Mouse (Mus musculus) liver, embryonic 14.5 days (tissue): ENCODE measurements at regions not wholly inside any gene's neighbourhood (a gene's known extent, or its start where the extent isn't known, plus 50 kb on each side); places are given as distances from the start of the nearest gene placed in this dataset.

ENCODE experiments used
- CTCF ChIP-seq: IDR thresholded peaks from 2 replicates; pipeline ENCODE4 v1.5.1; 2016; ENCODE audit warnings: antibody characterized with exemption, low read depth, control low read depth
- EP300 ChIP-seq: IDR thresholded peaks from 2 replicates; pipeline ENCODE4 v1.6.1; 2016; ENCODE audit warnings: antibody characterized with exemption, low read depth

- TF ChIP-seq CTCF (no peak), EP300 (no peak)
Observed at GRCm38 (mm10) chr15:5574366-5574765, 330.4 kb upstream of the Ptger4 start.
